Mouse (Mus musculus) bone marrow macrophage, adult 2 months (primary cell): ENCODE data around the gene Gatad2b.

Experiments
- CTCF ChIP-seq: IDR thresholded peaks from 2 replicates; pipeline ENCODE4 v1.5.1; 2012; ENCODE audit warnings: low read depth, mild to moderate bottlenecking, low read length, moderate library complexity
- POLR2A ChIP-seq: IDR thresholded peaks from 2 replicates; pipeline ENCODE4 v1.6.1; 2012; ENCODE audit warnings: mild to moderate bottlenecking, low read depth, low read length, borderline replicate concordance

- no peak for TF ChIP-seq POLR2A
- no peak for TF ChIP-seq CTCF
Measured at GRCm38 (mm10) chr3:90369041-90369440, 76.1 kb downstream of the Gatad2b start.
